Mouse (Mus musculus): ENCODE data around the gene Clstn3. TPM values are rescaled to one million over a fixed set of nuclear protein-coding genes. Genes with fewer than 3 reads are reported as not detected.

Gene Clstn3
- 0.17 TPM for polyA plus RNA-seq (2017; shearing (Covaris generic))

GRCm38 (mm10) chr6:124464305-124465271 lies at the start of gene Clstn3:
Clstn3 (minus strand) TSS chr6:124464794.

GRCm38 (mm10) chr6:124512355-124512836 lies 47.8 kb upstream of the Clstn3 start, which contains the start of gene C1ra:
C1ra (plus strand) TSS chr6:124512405.

GRCm38 (mm10) chr6:124492842-124493561 lies 28.4 kb upstream of the Clstn3 start, which contains the start of gene C1rl:
C1rl (plus strand) TSS chr6:124493113.

GRCm38 (mm10) chr6:124414927-124415325 lies 49.7 kb downstream of the Clstn3 start, which contains the start of gene Pex5:
Pex5 (minus strand) TSS chr6:124415067.

Other genes starting within 250 kb of the Clstn3 start
- not detected for gene Vmn2r27, start 232.9 kb downstream of the Clstn3 start, polyA plus RNA-seq (2017; shearing (Covaris generic))
- gene Cd163, start 160.1 kb downstream of the Clstn3 start, polyA plus RNA-seq (2017; shearing (Covaris generic)), result 0.30 TPM
- 32.1 TPM for gene Pex5, start 49.7 kb downstream of the Clstn3 start, polyA plus RNA-seq (2017; shearing (Covaris generic))
- gene C1rl, start 28.3 kb upstream of the Clstn3 start, polyA plus RNA-seq (2017; shearing (Covaris generic)), result not detected
- 0.07 TPM for gene C1ra, start 47.6 kb upstream of the Clstn3 start, polyA plus RNA-seq (2017; shearing (Covaris generic))
- gene C1s1, start 77.6 kb upstream of the Clstn3 start, polyA plus RNA-seq (2017; shearing (Covaris generic)), result not detected
- not detected for gene C1rb, start 105.5 kb upstream of the Clstn3 start, polyA plus RNA-seq (2017; shearing (Covaris generic))
- gene C1s2, start 171.3 kb upstream of the Clstn3 start, polyA plus RNA-seq (2017; shearing (Covaris generic)), result not detected
- 58.1 TPM for gene Lpcat3, start 198.2 kb upstream of the Clstn3 start, polyA plus RNA-seq (2017; shearing (Covaris generic))
- gene Emg1, start 247.4 kb upstream of the Clstn3 start, polyA plus RNA-seq (2017; shearing (Covaris generic)), result 298 TPM
- gene Phb2, start 247.5 kb upstream of the Clstn3 start, polyA plus RNA-seq (2017; shearing (Covaris generic)), result 218 TPM

Measured in CD4-positive, CD25-positive, alpha-beta regulatory T cell (primary cell).